Mouse (Mus musculus): ENCODE results near the gene Mfsd4b4.
"Not testable (repeated sequence)": the region's sequence is repeated elsewhere in the genome, so short reads cannot be mapped to it uniquely, and the experiment has no call there.

The Mfsd4b4 gene

DNA sequence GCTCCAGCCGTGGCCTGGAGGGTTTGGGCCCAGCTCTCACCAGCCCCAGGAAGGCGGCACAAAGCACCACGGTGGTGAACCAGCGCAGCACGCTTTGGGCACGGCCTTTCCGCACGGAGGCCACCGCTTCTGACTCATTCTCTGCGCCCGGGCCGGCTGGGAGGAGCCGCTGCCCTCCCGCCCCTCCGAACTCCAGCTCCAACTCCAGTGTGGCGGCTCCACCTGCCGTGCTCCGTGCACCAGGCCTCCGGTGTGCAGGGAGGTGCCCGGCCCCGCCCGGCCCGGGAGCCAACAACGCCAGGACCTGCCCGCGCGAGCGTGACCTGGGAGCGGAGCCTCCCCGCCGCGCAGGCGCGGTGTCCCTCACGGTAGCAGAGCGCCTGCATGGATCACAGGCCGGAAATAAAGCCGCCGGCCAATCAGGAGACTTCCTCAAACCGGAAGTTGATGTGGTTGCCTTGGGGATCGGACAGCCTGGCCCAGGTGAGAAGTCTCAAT lies at the start of gene Mfsd4b4:
Mfsd4b4 (minus strand) TSS at position 365 of the 498 bp plus-strand sequence.
- peak; percentile 72 to 84 for DNase-seq (ENCODE audit: low spot score in 2 of 2)

DNA sequence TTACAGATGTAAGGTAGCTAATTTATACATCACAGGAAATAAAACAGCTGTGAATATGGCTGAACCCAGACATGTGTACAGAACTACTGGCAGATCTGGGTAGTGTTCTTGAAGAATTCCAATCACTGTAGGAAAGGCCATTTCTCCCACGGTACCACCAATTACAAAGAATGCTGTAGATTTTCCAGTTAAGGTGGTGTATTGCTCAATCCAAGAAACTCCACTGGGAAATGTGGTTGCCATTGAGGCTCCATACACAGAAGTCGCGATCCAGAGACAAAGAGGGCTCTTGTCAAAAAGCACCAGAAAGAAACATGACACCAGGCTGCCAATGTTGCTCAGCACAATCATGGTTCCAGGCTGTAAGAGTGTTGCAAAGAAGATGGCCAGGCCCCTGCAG lies 48.2 kb upstream of the Mfsd4b4 start:
- not testable (repeated sequence) for DNase-seq (ENCODE audit: low spot score in 2 of 2)

DNA sequence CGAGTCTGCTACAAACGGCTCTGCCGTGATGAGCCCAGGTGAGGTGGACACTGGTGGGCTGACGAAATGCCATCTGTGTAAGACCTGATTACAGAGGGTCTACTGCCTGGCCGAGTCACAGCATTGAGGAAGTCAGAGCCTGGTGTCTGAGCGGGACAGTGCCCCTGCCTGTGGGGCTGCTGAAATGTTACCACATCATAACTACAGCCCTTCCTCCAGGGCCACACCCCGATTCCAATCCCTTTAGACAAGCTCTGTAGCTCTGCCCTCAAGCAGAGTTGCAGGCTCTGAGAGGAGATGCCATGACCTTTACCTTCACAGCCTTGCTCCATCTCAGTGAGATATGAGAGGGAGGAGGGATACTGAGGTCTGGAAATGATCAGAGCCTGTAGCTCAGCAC lies 37.5 kb upstream of the Mfsd4b4 start:
- DNase-seq (ENCODE audit: low spot score in 2 of 2), result no peak

DNA sequence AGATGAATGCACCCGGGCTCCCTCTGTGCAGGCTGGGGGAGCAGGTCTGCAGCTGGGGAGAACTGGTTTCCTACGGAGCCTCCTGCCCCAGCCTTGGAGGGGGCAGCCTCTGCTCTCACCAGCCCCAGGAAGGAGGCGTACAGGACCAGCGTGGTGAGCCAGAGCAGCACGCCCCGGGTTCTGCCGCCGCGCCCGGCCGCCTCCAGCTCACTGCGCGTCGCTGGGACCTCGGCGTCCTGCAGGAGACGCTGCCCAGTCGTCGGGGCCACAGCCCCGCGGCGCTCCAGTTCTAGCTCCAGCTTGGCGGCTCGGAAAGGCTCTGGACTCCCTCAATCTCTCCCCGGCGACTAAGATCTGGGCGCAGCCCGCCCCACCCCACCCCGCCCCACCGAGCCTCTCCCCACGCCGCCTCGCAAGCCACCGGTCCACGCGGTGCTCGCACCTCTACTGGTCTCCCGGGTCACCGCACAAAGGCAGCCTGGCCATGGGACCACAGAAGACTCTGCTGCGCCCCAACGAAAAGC lies 27.6 kb upstream of the Mfsd4b4 start, which contains the start of gene Mfsd4b2:
Mfsd4b2 (minus strand) TSS at position 308 of the 524 bp plus-strand sequence.
- no peak for DNase-seq (ENCODE audit: low spot score in 2 of 2)

DNA sequence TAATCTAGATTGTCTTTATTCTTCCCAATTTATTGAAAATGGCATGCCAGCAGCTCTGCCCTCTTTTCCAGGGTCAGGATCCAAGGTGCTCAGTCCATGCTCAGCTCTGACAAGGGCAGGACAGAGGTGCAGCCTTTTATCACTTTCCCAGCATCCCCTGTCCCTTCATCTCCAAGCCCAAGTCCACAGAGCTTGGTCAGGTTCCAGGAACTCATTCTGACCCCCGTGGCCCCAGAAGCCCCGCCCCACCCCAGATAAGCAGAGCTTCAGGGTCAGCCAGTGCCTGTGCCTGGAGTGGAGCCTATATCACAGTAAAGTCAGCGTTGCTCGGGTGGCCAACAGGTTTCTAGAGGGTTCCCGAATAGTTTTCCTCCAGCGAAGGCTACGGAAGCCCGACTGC lies 25.5 kb upstream of the Mfsd4b4 start:
- DNase-seq (ENCODE audit: low spot score in 2 of 2), result not testable (repeated sequence)

DNA sequence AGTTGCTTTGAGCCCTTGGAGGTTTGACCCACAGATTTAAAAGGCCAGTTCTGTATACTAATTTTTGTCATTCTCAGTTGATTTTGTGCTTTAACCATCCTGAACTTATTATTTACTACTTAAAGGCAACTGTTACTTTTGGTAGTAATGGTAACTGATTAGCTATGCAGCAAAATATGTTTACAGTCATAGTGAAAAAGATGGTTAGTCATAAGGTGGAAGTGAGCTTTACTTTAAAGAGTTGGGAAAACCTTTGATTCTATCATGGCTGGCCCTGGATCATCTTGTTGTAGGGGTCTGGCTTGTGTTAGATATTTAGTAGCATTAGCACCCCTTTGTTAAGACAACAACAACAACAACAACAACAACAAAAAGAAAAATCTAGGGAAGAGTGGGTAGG lies 13.6 kb upstream of the Mfsd4b4 start:
- no peak for DNase-seq (ENCODE audit: low spot score in 2 of 2)

DNA sequence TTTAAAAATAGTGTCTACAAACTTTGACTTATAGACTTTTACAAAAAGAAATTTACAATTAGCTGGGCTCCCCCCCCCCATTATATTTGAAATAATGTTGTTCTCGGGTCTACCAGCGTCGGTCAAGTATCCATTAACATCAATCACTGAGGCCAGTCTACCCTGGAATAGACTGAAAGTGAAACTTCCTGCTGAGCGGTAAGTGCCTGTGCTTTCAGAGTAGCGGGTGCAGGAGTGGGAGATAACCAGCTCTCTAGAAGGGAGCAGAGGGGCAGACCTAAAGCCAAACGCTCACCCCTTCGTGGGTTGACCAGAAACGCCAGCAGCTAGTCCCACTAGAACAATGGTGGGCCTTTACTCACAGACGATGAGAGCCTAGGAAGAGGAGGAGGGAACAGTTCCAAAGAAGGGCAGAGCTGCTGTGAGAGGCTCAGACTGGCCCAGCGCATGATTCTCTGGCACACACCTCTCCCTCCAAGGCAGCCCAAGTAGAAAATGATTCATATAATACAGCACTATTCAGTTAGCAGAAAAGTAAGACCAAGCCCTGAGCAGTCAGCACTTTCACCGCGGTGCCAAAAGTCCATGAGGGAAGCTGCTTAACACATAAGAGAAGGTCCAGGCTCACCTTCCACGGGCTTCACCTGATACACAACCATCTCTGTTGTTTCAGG lies 9.9 kb upstream of the Mfsd4b4 start:
- no peak for DNase-seq (ENCODE audit: low spot score in 2 of 2)

DNA sequence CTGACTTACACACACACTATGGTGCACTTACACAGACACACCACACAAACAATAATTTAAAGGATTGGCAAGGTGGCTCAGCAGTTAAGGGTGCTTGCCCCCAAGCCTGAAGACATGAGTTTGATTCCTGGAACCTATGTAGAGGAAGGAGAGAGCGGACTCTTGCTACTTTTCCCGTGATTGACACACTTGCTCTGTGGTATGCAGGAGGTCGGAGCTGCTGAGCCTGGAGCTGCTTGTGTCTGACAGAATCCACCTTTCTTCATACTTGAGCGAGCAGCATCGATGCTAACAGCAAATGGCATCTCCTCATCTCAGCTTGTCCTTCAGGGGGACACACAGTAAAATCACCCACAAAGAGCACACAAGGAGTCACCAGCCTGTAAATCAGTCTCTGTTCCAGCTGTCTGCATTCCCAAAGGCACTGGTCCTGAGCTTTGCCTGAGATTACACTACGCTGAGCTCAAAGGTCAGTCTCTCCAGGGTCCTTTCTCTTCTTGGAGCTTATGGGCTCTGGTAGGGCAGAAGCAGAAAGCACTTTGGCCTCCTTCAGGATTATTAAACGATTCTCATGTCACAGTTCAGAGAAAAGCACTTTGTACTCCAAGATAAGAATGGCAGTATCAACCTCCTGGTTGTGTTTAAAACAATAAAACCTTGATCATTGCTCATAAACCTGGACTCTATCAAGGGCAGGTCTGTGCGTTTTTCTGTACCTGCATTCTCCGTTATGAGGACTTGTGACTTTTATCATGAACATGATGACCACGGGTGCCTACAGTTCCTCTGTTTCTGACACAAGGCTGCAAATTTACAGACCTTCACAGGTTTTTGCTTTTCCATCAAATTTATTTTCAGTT lies 8.0 kb upstream of the Mfsd4b4 start:
- DNase-seq (ENCODE audit: low spot score in 2 of 2), result no peak

DNA sequence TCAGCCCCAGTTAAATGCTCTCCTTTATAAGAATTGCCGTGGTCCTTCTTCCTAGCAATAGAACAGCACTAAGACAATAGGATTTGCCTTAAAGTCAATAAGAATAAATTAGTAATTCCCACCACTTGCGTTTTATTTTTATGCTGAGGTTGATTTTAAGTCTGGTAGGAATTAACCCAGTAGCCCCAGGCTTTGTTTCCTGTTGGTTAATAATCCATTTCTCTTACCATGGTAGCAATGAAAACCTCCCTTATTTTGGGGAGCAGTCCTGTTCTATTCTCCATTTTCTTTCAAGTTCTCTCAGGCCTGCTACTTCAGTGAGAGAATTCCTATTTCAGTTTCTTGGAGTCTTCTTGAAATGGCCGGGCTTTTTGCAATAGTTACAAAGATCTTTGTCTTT lies 5.2 kb upstream of the Mfsd4b4 start:
- DNase-seq (ENCODE audit: low spot score in 2 of 2), result no peak

DNA sequence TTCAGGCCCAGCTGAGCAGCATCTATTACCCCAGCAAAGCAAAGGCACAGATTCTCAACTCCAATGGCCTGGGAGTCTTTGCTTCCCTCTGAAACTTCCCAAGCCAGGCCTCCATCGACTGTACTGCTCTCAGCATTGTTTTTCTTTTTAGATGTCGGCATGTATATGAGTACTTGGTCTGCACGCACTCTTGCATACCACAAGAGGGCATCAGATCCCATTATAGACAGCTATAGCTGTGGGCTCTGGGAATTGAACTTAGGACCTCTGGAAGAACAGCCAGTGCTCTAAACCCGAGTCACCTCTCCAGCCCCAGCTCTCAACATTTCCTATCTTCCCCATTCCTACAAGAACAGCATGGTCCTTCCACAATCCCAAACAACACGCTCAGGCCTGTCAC lies 2.5 kb downstream of the Mfsd4b4 start:
- no peak for DNase-seq (ENCODE audit: low spot score in 2 of 2)

DNA sequence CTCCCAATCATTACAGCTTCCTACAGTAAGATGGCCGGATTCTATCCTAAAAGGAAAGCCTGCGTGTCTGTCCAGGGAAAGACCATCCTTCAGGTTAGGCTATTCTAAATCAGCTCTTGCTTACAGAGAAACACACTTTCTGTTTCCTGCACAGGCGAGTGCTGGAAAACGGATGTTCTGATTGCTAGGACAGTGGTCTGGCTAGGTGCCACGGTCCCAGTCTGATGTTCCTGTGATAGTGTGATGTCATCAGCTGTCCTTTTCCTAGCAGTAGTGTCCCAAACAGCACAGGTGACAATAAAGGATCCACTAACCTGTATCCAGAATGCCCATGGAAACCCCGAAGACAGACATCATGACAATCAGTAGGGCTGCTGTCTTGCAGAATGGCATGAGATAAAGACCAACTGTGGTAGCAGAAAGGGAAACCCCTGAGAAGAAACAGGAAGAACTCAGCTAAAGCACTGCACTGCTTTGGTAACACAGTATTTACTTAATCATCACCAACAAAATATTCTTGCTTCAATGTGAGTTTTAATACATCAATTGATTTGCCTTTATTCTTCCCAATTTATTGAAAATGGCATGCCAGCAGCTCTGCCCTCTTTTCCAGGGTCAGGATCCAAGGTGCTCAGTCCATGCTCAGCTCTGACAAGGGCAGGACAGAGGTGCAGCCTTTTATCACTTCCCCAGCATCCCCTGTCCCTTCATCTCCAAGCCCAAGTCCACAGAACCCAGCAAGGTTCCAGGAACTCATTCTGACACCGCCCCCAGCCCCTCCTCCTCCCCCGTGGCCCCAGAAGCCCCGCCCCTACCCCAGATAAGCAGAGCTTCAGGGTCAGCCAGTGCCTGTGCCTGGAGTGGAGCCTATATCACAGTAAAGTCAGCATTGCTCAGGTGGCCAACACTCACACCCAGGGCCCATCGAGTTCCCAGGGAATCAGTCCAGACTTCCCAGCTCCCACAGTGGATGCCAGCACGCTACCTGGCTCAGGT lies 5.0 kb downstream of the Mfsd4b4 start:
- no peak for DNase-seq (ENCODE audit: low spot score in 2 of 2)

DNA sequence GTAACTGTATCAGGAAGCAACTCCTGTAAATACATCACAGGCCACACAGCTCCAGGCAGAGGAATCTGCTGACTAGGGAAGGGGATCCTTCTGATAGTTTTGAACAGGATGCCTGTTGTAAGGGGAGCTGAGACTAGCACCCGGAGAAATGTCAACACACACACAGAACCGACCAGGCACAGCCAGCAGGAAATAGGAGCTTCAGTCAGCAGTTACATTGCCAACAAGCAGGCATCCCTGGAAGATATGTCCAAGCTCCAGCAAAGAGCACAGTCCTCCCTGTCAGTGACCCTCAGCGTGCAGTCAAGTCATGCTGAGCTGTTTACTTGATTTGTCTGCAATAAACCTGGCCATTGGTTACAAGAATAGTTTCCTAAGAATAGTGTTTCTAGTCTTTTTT lies 10.4 kb downstream of the Mfsd4b4 start:
- DNase-seq (ENCODE audit: low spot score in 2 of 2), result no peak

DNA sequence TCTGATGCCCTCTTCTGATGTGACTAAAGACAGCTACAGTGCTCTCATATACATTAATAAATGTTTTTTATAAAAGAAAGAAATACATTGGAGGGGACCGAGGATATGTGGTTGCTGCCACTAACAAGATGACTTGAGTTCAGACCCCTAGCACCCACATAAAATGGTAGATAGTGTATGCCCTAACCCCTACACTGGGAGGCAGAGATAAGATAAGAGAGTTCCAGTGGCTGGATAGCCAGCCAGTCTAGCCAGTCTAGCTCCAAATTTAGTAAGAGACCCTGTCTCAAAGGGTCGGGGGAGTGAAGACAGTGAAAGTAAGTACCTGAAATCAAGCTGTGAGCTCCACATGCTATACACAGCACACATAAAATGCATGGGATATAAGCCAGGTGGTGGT lies 33.5 kb downstream of the Mfsd4b4 start:
- no peak for DNase-seq (ENCODE audit: low spot score in 2 of 2)

DNA sequence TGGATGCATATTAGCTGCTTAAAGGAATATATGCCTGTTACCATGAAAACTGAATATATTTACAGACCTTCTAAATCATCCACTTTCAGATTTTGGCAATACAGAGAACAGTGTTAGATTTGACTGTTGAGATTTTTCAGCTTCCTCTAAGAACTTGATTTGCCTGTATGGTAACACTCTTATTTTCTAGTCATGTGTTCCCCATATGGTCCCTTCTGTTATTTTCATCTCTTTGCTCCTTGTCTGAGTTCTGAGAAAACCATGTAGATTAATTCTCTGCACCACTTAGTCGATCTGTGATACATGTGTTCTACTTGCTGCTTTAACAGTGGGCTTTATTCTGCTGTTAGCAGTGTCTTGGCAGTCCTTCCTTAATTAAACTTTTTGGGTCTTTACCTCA lies 56.4 kb downstream of the Mfsd4b4 start:
- DNase-seq (ENCODE audit: low spot score in 2 of 2), result no peak
